Mouse (Mus musculus) hindbrain, embryonic 10.5 days (tissue): Measurements from ENCODE around the gene Cryl1. TPM values are rescaled to one million over a fixed set of nuclear protein-coding genes. Genes with fewer than 3 reads are reported as not detected.

Experiments used
- DNase-seq: peaks from one replicate; pipeline ENCODE4 v3.0.0-alpha.2; 2017; ENCODE audit warnings: low spot score
- H3K27ac ChIP-seq: fragments of 300-500 bp; sonication (generic); 2 replicates; pipeline ENCODE4 v1.5.1; 2016; ENCODE audit warnings: mild to moderate bottlenecking, moderate library complexity
- H3K27me3 ChIP-seq: fragments of 300-500 bp; sonication (generic); 2 replicates; pipeline ENCODE4 v1.6.1; 2016; ENCODE audit warnings: mild to moderate bottlenecking; ENCODE audit not compliant: poor library complexity, insufficient read depth, severe bottlenecking
- H3K36me3 ChIP-seq: fragments of 300-500 bp; sonication (generic); 2 replicates; pipeline ENCODE4 v1.6.1; 2016; ENCODE audit warnings: mild to moderate bottlenecking, moderate library complexity
- H3K4me1 ChIP-seq: fragments of 300-500 bp; sonication (generic); replicated peaks from 2 replicates; pipeline ENCODE4 v1.6.1; 2016; ENCODE audit warnings: mild to moderate bottlenecking
- H3K4me3 ChIP-seq: fragments of 300-500 bp; sonication (generic); 2 replicates; pipeline ENCODE4 v1.5.1; 2016; ENCODE audit warnings: mild to moderate bottlenecking, moderate library complexity
- H3K9me3 ChIP-seq: fragments of 300-500 bp; sonication (generic); 2 replicates; pipeline ENCODE4 v1.6.1; 2016; ENCODE audit warnings: mild to moderate bottlenecking, moderate library complexity
- WGBS: fragments of 180-500 bp; shearing (Covaris S2); methylation state at CpG from one replicate; pipeline ENCODE4 v1.1.7; 2016; 5-methylcytosine and 5-hydroxymethylcytosine counted together
- polyA plus RNA-seq: library from polyadenylated mRNA; unstranded; fragments of >200 nt; fragmentation: Nextera tagmentation; extraction: Ambion mirVana; gene quantifications from 2 replicates; pipeline ENCODE4 v1.2.1, GENCODE M21; 2016

Cryl1 gene
- polyA plus RNA-seq, 1 experiment from 2014 or later, result 9.6 TPM

GRCm38 (mm10) chr14:57363833-57364232, 34.5 kb downstream of the Cryl1 start:
- Histone ChIP-seq H3K9me3 (no peaks in the 10 kb centered on the region), H3K4me3 (no peak overlapping the region), H3K27ac (no peak overlapping the region), H3K36me3 (no peaks in the 10 kb centered on the region), H3K4me1 (peaks cover 9% of the 10 kb centered on the region), H3K27me3 (peaks cover 15% of the 10 kb centered on the region)
- DNase-seq, result no peak
- 80% methylated on average over 6 of the region's 6 CpGs for WGBS

GRCm38 (mm10) chr14:57362726-57363660, 35.3 kb downstream of the Cryl1 start:
- Histone ChIP-seq H3K4me3 (peak overlapping the region; percentile 35), H3K27me3 (peaks cover 15% of the 10 kb centered on the region)
- 13% methylated on average over 31 of the region's 31 CpGs for WGBS

GRCm38 (mm10) chr14:57357030-57357429, 41.3 kb downstream of the Cryl1 start:
- 79% methylated on average over 5 of the region's 5 CpGs for WGBS
- H3K36me3 ChIP-seq, result no peaks in the 10 kb centered on the region
- no peaks in the 10 kb centered on the region for H3K9me3 ChIP-seq
- H3K27me3 ChIP-seq, result peaks cover 10% of the 10 kb centered on the region
- H3K27ac ChIP-seq, result no peak overlapping the region
- H3K4me3 ChIP-seq, result no peak overlapping the region
- H3K4me1 ChIP-seq, result peaks cover 3% of the 10 kb centered on the region; the same call in 1 of the 2 replicates
- DNase-seq, result no peak

More at GRCm38 (mm10) chr14:57362726-57363660, 35.3 kb downstream of the Cryl1 start:
- H3K27ac ChIP-seq, result no peak overlapping the region
- H3K9me3 ChIP-seq, result no peaks in the 10 kb centered on the region
- DNase-seq, result peak; percentile 88
- no peaks in the 10 kb centered on the region for H3K36me3 ChIP-seq
- H3K4me1 ChIP-seq, result peaks cover 9% of the 10 kb centered on the region

- WGBS, result 82% methylated on average over 7 of the region's 7 CpGs
- Histone ChIP-seq H3K27ac (no peak overlapping the region), H3K4me3 (no peak overlapping the region), H3K4me1 (peaks cover 13% of the 10 kb centered on the region), H3K27me3 (no peaks in the 10 kb centered on the region), H3K36me3 (no peaks in the 10 kb centered on the region), H3K9me3 (no peaks in the 10 kb centered on the region)
- no peak for DNase-seq
These were observed 46.7 kb downstream of the Cryl1 start for GRCm38 (mm10) chr14:57351521-57352235.

- Histone ChIP-seq H3K9me3 (no peaks in the 10 kb centered on the region), H3K4me3 (no peak overlapping the region), H3K27ac (no peak overlapping the region), H3K4me1 (peaks cover 17% of the 10 kb centered on the region), H3K36me3 (no peaks in the 10 kb centered on the region), H3K27me3 (no peaks in the 10 kb centered on the region)
- 87% methylated on average over 10 of the region's 10 CpGs for WGBS
- DNase-seq, result no peak
These were observed 48.4 kb downstream of the Cryl1 start for GRCm38 (mm10) chr14:57349955-57350354.

GRCm38 (mm10) chr14:57348155-57348554, 50.2 kb downstream of the Cryl1 start:
- Histone ChIP-seq H3K4me1 (peaks cover 35% of the 10 kb centered on the region), H3K27me3 (no peaks in the 10 kb centered on the region), H3K9me3 (no peaks in the 10 kb centered on the region), H3K27ac (peak overlapping the region; percentile 41; the same call in 1 of the 2 replicates), H3K36me3 (no peaks in the 10 kb centered on the region), H3K4me3 (no peak overlapping the region)
- 77% methylated on average over 4 of the region's 4 CpGs for WGBS
- DNase-seq, result no peak

GRCm38 (mm10) chr14:57346135-57346534, 52.2 kb downstream of the Cryl1 start:
- no peak for DNase-seq
- H3K4me3 ChIP-seq, result no peak overlapping the region
- no peaks in the 10 kb centered on the region for H3K27me3 ChIP-seq
- no peaks in the 10 kb centered on the region for H3K36me3 ChIP-seq
- H3K9me3 ChIP-seq, result no peaks in the 10 kb centered on the region
- peaks cover 32% of the 10 kb centered on the region for H3K4me1 ChIP-seq
- WGBS, result 91% methylated on average over 3 of the region's 3 CpGs
- no peak overlapping the region for H3K27ac ChIP-seq

- peak overlapping the region; percentile 57; the same call in 1 of the 2 replicates for H3K27ac ChIP-seq
- WGBS, result 60% methylated on average over 25 of the region's 25 CpGs
- DNase-seq, result peak; percentile 46
These were observed 53.4 kb downstream of the Cryl1 start for GRCm38 (mm10) chr14:57344781-57345492.

GRCm38 (mm10) chr14:57343057-57343750, 55.1 kb downstream of the Cryl1 start:
- peak; percentile 20 for DNase-seq
- WGBS, result 39% methylated on average over 15 of the region's 15 CpGs
- H3K4me3 ChIP-seq, result no peak overlapping the region
- H3K27ac ChIP-seq, result peak overlapping the region; percentile 37; the same call in 1 of the 2 replicates
- H3K4me1 ChIP-seq, result peaks cover 36% of the 10 kb centered on the region
- H3K27me3 ChIP-seq, result no peaks in the 10 kb centered on the region
- no peaks in the 10 kb centered on the region for H3K9me3 ChIP-seq
- no peaks in the 10 kb centered on the region for H3K36me3 ChIP-seq

More at GRCm38 (mm10) chr14:57344781-57345492, 53.4 kb downstream of the Cryl1 start:
- Histone ChIP-seq H3K4me3 (no peak overlapping the region), H3K27me3 (no peaks in the 10 kb centered on the region), H3K36me3 (no peaks in the 10 kb centered on the region), H3K9me3 (no peaks in the 10 kb centered on the region), H3K4me1 (peaks cover 30% of the 10 kb centered on the region)

GRCm38 (mm10) chr14:57342316-57343055, 55.8 kb downstream of the Cryl1 start:
- H3K4me3 ChIP-seq, result no peak overlapping the region
- H3K36me3 ChIP-seq, result no peaks in the 10 kb centered on the region
- no peaks in the 10 kb centered on the region for H3K27me3 ChIP-seq
- 60% methylated on average over 6 of the region's 6 CpGs for WGBS
- peaks cover 36% of the 10 kb centered on the region for H3K4me1 ChIP-seq
- no peak for DNase-seq
- no peak overlapping the region; the same call in 1 of the 2 replicates for H3K27ac ChIP-seq
- no peaks in the 10 kb centered on the region for H3K9me3 ChIP-seq

GRCm38 (mm10) chr14:57338666-57339065, 59.7 kb downstream of the Cryl1 start:
- WGBS, result 37% methylated on average over 6 of the region's 6 CpGs
- no peaks in the 10 kb centered on the region for H3K27me3 ChIP-seq
- no peak overlapping the region for H3K27ac ChIP-seq
- H3K4me3 ChIP-seq, result no peak overlapping the region
- peaks cover 20% of the 10 kb centered on the region for H3K4me1 ChIP-seq
- H3K9me3 ChIP-seq, result no peaks in the 10 kb centered on the region
- no peak for DNase-seq
- H3K36me3 ChIP-seq, result no peaks in the 10 kb centered on the region
